Mouse (Mus musculus): ENCODE data around the gene Zdhhc5. TPM values are rescaled to one million over a fixed set of nuclear protein-coding genes. Genes with fewer than 3 reads are reported as not detected.
A peak's percentile ranks its signal among the peaks of the same experiment; 100 is the strongest.

Gene Zdhhc5
- 38.2 and 41.3 TPM in 2 replicates for total RNA-seq (2014; rRNA removed)
- 14.6 and 16.8 TPM in 2 replicates for polyA plus RNA-seq (2015; fragmentation: Nextera tagmentation; extraction: Ambion mirVana)

GRCm38 (mm10) chr2:84714811-84715561, at the start of gene Zdhhc5:
Zdhhc5 (minus strand) TSS chr2:84715180.
- Histone ChIP-seq H3K9me3 (ENCODE audit: low read length) (no peaks in the 10 kb centered on the region), H3K4me3 (ENCODE audit: low read length) (peak within 1 kb of the TSS; percentile 97), H3K27ac (peak within 1 kb of the TSS; percentile 97), H3K27me3 (ENCODE audit: insufficient read depth, low read length) (no peaks in the 10 kb centered on the region), H3K4me2 (ENCODE audit: low read depth, low read length) (peak within 1 kb of the TSS; percentile 94), H3K4me1 (ENCODE audit: insufficient read depth, low read length) (0 out of 2 replicates have a peak, but pooled peaks cover 6% of the 10 kb centered on the region), H3K36me3 (ENCODE audit: insufficient read depth, low read length) (peaks cover 9% of the 10 kb centered on the region; the same call in 1 of the 2 replicates), H3K9ac (replicated peaks; ENCODE audit: low read length) (peak within 1 kb of the TSS; percentile 95)
- WGBS = under 1% methylated on average over 92 of the region's 107 CpGs
- DNase-seq (ENCODE audit: low spot score) (peak; percentile 99), ATAC-seq (peak; percentile 95)
- no peak for TF ChIP-seq CTCF (IDR thresholded peaks at IDR 0.05; ENCODE audit: low read depth)

- 58% methylated on average over 1 of the region's 1 CpGs for WGBS
- TF ChIP-seq CTCF (IDR thresholded peaks at IDR 0.05; ENCODE audit: low read depth) = no peak
These were observed 47.8 kb upstream of the Zdhhc5 start for GRCm38 (mm10) chr2:84762818-84763217.

DNA sequence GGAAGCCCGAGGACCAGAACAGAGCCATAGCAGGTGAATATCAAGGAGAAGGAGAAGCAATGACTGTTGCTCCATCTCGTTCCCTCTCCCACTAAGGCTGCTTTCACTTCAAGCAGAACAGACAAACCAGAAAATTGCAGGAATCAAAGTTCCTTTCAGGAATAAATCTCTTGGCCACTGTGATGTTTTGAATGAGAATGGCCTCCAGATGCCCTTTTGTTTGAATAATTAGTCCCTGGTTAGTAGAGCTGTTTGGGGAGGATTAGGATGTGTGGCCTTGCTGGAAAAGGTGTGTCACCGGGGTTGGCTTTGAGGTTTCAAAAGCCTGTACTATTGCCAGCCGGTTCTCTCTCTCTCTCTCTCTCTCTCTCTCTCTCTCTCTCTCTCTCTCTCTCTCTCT, 47.3 kb upstream of the Zdhhc5 start:
- no peak for TF ChIP-seq CTCF (IDR thresholded peaks at IDR 0.05; ENCODE audit: low read depth)
- Histone ChIP-seq H3K27me3 (ENCODE audit: insufficient read depth, low read length) (no peaks in the 10 kb centered on the region), H3K4me1 (ENCODE audit: insufficient read depth, low read length) (no peaks in the 10 kb centered on the region), H3K4me3 (ENCODE audit: low read length) (no peak overlapping the region), H3K36me3 (ENCODE audit: insufficient read depth, low read length) (no peaks in the 10 kb centered on the region), H3K9me3 (ENCODE audit: low read length) (no peaks in the 10 kb centered on the region), H3K27ac (no peak overlapping the region), H3K9ac (replicated peaks; ENCODE audit: low read length) (no peak overlapping the region), H3K4me2 (ENCODE audit: low read depth, low read length) (no peak overlapping the region)
- DNase-seq (ENCODE audit: low spot score) (no peak), ATAC-seq (no peak)
- 44% methylated on average over 4 of the region's 4 CpGs for whole genome bisulfite sequencing

More at GRCm38 (mm10) chr2:84762818-84763217, 47.8 kb upstream of the Zdhhc5 start:
- no peak for DNase-seq (ENCODE audit: low spot score)
- H3K27me3 ChIP-seq (ENCODE audit: insufficient read depth, low read length) = no peaks in the 10 kb centered on the region
- no peak overlapping the region for H3K27ac ChIP-seq
- no peaks in the 10 kb centered on the region for H3K36me3 ChIP-seq (ENCODE audit: insufficient read depth, low read length)
- H3K9ac ChIP-seq (replicated peaks; ENCODE audit: low read length) = no peak overlapping the region
- H3K4me2 ChIP-seq (ENCODE audit: low read depth, low read length) = no peak overlapping the region
- ATAC-seq = no peak
- no peaks in the 10 kb centered on the region for H3K9me3 ChIP-seq (ENCODE audit: low read length)
- no peak overlapping the region for H3K4me3 ChIP-seq (ENCODE audit: low read length)
- H3K4me1 ChIP-seq (ENCODE audit: insufficient read depth, low read length) = no peaks in the 10 kb centered on the region

GRCm38 (mm10) chr2:84761840-84762239, 46.9 kb upstream of the Zdhhc5 start:
- H3K27ac ChIP-seq = no peak overlapping the region
- H3K4me3 ChIP-seq (ENCODE audit: low read length) = no peak overlapping the region
- TF ChIP-seq CTCF (IDR thresholded peaks at IDR 0.05; ENCODE audit: low read depth) = no peak
- no peak overlapping the region for H3K9ac ChIP-seq (replicated peaks; ENCODE audit: low read length)
- DNase-seq (ENCODE audit: low spot score) (no peak), ATAC-seq (no peak)
- 100% methylated on average over 1 of the region's 1 CpGs for WGBS
- no peak overlapping the region for H3K4me2 ChIP-seq (ENCODE audit: low read depth, low read length)
- no peaks in the 10 kb centered on the region for H3K4me1 ChIP-seq (ENCODE audit: insufficient read depth, low read length)
- no peaks in the 10 kb centered on the region for H3K9me3 ChIP-seq (ENCODE audit: low read length)
- no peaks in the 10 kb centered on the region for H3K27me3 ChIP-seq (ENCODE audit: insufficient read depth, low read length)
- H3K36me3 ChIP-seq (ENCODE audit: insufficient read depth, low read length) = no peaks in the 10 kb centered on the region

GRCm38 (mm10) chr2:84761309-84761708, 46.3 kb upstream of the Zdhhc5 start:
- TF ChIP-seq CTCF (IDR thresholded peaks at IDR 0.05; ENCODE audit: low read depth) = no peak
- H3K9me3 ChIP-seq (ENCODE audit: low read length) = no peaks in the 10 kb centered on the region
- H3K27ac ChIP-seq = no peak overlapping the region
- 80% methylated on average over 3 of the region's 3 CpGs for WGBS
- no peak overlapping the region for H3K4me3 ChIP-seq (ENCODE audit: low read length)
- no peaks in the 10 kb centered on the region for H3K27me3 ChIP-seq (ENCODE audit: insufficient read depth, low read length)
- no peaks in the 10 kb centered on the region for H3K36me3 ChIP-seq (ENCODE audit: insufficient read depth, low read length)
- no peak for ATAC-seq
- no peak overlapping the region for H3K9ac ChIP-seq (replicated peaks; ENCODE audit: low read length)
- no peak for DNase-seq (ENCODE audit: low spot score)
- no peak overlapping the region for H3K4me2 ChIP-seq (ENCODE audit: low read depth, low read length)
- H3K4me1 ChIP-seq (ENCODE audit: insufficient read depth, low read length) = no peaks in the 10 kb centered on the region

DNA sequence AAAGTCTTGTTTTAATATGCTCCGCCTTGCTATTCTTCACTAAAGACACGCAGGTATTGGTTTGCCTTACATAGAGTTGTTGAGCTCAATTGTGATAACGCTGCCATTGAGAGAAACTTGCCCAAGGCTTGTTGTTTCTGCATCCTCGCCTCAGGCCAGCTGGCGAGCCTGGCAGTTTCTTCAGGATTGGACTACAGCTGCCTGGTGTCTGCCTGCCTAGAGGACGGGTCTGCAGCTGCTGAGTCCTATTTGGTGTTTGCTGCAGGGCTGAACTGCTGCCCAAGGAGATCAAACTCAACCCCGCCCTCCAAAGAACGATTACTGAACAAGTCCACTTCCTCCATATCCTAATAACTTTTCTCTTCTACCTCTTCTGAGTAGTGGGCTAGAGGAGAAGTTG, 45.8 kb upstream of the Zdhhc5 start:
- no peaks in the 10 kb centered on the region for H3K9me3 ChIP-seq (ENCODE audit: low read length)

DNA sequence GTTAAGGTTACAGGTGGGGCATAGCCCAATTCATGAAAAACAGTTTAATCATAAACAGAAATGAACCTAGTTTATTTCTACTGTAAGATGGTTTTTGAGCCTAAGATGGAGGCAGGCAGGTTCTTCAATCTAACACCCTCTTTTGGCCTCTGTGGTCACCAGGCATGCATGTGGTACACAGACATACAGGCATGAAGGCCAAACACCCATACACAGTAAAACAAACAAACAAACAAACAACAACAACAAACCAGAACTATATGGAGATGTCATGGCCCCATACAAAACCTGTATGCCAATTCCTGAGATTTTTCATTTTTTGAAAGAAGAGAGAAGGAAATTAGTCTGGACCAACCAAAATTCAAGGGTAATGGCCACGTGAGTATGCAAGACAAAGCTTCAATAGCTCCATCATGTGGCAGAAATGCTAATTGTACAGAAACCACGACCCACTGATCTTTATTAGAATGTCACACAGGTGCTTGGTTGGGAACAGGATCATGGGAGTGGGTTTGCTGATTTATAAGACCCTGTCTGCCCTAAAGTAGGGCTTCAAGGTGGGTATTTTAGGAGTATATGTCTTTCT, 43.7 kb upstream of the Zdhhc5 start:
- peak; percentile 78 for DNase-seq (ENCODE audit: low spot score)
- H3K27me3 ChIP-seq (ENCODE audit: insufficient read depth, low read length) = no peaks in the 10 kb centered on the region
- peak; percentile 83 for ATAC-seq
- H3K27ac ChIP-seq = no peak overlapping the region
- H3K4me2 ChIP-seq (ENCODE audit: low read depth, low read length) = no peak overlapping the region
- H3K9ac ChIP-seq (replicated peaks; ENCODE audit: low read length) = no peak overlapping the region
- peak; percentile 80 for TF ChIP-seq CTCF (IDR thresholded peaks at IDR 0.05; ENCODE audit: low read depth)
- WGBS = 1% methylated on average over 2 of the region's 2 CpGs
- no peak overlapping the region for H3K4me3 ChIP-seq (ENCODE audit: low read length)
- H3K4me1 ChIP-seq (ENCODE audit: insufficient read depth, low read length) = no peaks in the 10 kb centered on the region
- no peaks in the 10 kb centered on the region for H3K36me3 ChIP-seq (ENCODE audit: insufficient read depth, low read length)
- H3K9me3 ChIP-seq (ENCODE audit: low read length) = no peaks in the 10 kb centered on the region

More for the DNA sequence above, 45.8 kb upstream of the Zdhhc5 start:
- TF ChIP-seq CTCF (IDR thresholded peaks at IDR 0.05; ENCODE audit: low read depth) = no peak
- Histone ChIP-seq H3K27ac (no peak overlapping the region), H3K27me3 (ENCODE audit: insufficient read depth, low read length) (no peaks in the 10 kb centered on the region), H3K4me2 (ENCODE audit: low read depth, low read length) (no peak overlapping the region), H3K4me3 (ENCODE audit: low read length) (no peak overlapping the region), H3K36me3 (ENCODE audit: insufficient read depth, low read length) (no peaks in the 10 kb centered on the region), H3K9ac (replicated peaks; ENCODE audit: low read length) (no peak overlapping the region), H3K4me1 (ENCODE audit: insufficient read depth, low read length) (no peaks in the 10 kb centered on the region)
- DNase-seq (ENCODE audit: low spot score) (no peak), ATAC-seq (no peak)
- 65% methylated on average over 8 of the region's 8 CpGs for WGBS
